Mouse (Mus musculus) erythroblast, embryonic 14.5 days (primary cell): ENCODE measurements around the gene Nfx1. TPM values are rescaled to one million over a fixed set of nuclear protein-coding genes. Genes with fewer than 3 reads are reported as not detected.
"Not testable (repeated sequence)": the region's sequence is repeated elsewhere in the genome, so short reads cannot be mapped to it uniquely, and the experiment has no call there.

Experiments
- H3K27me3 ChIP-seq: 2 replicates; pipeline ENCODE4 v1.6.1; 2012; ENCODE audit warnings: inconsistent platforms; ENCODE audit not compliant: control insufficient read depth
- H3K36me3 ChIP-seq: 2 replicates; pipeline ENCODE4 v1.6.1; 2012; ENCODE audit warnings: mild to moderate bottlenecking, inconsistent platforms; ENCODE audit not compliant: control insufficient read depth
- H3K4me1 ChIP-seq: 2 replicates; pipeline ENCODE4 v1.6.1; 2012; ENCODE audit warnings: inconsistent platforms; ENCODE audit not compliant: control insufficient read depth
- H3K4me3 ChIP-seq: replicated peaks from 2 replicates; pipeline ENCODE3; 2012; ENCODE audit warnings: moderate library complexity, mild to moderate bottlenecking, inconsistent platforms
- H3K9me3 ChIP-seq: 2 replicates; pipeline ENCODE4 v1.6.1; 2012; ENCODE audit warnings: low read length, inconsistent platforms, mixed read lengths; ENCODE audit not compliant: control insufficient read depth
- GATA1 ChIP-seq: IDR thresholded peaks from 2 replicates; pipeline ENCODE4 v1.6.1; 2012; ENCODE audit warnings: low read length, inconsistent platforms, mixed read lengths
- TAL1 ChIP-seq: IDR thresholded peaks from 3 replicates; pipeline ENCODE4 v1.6.1; 2012; ENCODE audit warnings: low read length, inconsistent platforms, mixed read lengths
- polyA plus RNA-seq: library from polyadenylated mRNA; stranded (reverse); fragments of >175 nt; gene quantifications from 2 replicates; pipeline ENCODE4 v1.2.3, GENCODE M21; 2012

Nfx1 gene
- 0.58 and 0.69 TPM in 2 replicates for polyA plus RNA-seq

DNA sequence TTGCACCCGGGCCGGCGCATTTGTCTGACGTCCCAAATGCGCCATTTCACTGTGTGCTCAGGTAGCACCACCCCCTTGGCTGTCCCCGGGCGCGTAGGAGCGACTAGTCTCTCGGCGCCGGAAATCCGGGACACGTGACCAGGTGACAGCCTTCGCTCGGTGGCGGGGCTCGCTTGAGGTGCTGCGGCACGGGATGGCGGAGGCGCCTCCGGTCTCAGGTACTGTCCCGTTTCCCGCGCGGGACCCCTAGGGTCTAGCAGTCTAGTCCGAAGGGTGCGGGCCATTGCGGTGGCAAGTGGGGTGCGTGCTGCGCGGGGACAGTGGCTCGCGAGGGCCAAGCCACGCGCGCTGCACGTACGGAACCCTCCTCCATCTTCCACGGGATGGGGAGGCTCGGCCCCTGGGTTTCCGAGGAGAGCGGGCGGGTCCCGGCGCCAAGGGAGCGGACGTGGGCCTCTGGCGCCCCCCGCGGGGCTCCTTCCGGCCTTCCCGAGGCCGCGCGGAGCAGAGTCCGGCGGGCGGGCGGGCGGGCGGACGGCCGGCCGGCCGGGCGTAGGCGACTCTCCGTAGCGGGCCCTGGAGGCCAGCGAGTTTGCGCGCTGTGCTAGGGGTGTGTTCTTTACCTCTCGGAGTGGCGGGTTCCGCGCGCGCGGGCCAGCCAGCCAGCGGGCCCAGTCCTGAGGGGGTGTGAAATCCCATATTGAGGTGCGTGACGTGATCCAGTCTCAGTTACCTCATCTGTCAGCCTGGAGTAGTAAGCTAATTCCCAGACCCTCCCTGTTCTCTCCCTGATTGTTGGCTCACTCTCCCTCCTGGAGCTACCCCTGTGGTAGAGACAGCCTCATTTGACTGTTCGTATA lies at the start of gene Nfx1:
TSS of gene Nfx1 (plus strand) at position 65 of the 860 bp plus-strand sequence.
- H3K36me3 ChIP-seq, result peaks cover 55% of the 10 kb centered on the region
- TF ChIP-seq TAL1 (no peak), GATA1 (no peak)
- no peaks in the 10 kb centered on the region for H3K27me3 ChIP-seq
- peak within 1 kb of the TSS; percentile 89 for H3K4me3 ChIP-seq
- peaks cover 41% of the 10 kb centered on the region for H3K4me1 ChIP-seq
- no peaks in the 10 kb centered on the region for H3K9me3 ChIP-seq

DNA sequence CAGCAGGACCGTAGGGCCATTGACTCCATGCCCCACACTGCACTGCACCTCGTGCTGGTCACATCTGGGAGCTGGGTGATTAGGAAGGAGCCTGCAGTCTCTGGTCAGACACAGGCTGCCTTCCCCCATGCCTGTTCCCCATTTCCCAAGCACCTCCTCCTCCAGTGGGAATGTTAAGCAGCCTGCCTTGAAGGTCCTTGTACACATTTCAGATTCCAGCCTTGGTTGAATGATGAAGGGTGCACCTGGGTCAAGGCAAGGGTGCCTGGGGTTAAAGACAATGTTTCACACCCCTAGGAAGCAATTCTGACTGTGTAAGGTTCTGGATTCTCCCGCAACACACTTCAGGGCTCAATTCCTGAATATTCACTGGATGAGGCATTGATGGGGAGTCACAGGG lies 49.4 kb upstream of the Nfx1 start:
- Histone ChIP-seq H3K27me3 (no peaks in the 10 kb centered on the region; the same call in 1 of the 2 replicates), H3K36me3 (no peaks in the 10 kb centered on the region), H3K4me1 (peaks cover 9% of the 10 kb centered on the region), H3K9me3 (peaks cover 4% of the 10 kb centered on the region), H3K4me3 (no peak overlapping the region)
- TF ChIP-seq TAL1 (no peak), GATA1 (no peak)

DNA sequence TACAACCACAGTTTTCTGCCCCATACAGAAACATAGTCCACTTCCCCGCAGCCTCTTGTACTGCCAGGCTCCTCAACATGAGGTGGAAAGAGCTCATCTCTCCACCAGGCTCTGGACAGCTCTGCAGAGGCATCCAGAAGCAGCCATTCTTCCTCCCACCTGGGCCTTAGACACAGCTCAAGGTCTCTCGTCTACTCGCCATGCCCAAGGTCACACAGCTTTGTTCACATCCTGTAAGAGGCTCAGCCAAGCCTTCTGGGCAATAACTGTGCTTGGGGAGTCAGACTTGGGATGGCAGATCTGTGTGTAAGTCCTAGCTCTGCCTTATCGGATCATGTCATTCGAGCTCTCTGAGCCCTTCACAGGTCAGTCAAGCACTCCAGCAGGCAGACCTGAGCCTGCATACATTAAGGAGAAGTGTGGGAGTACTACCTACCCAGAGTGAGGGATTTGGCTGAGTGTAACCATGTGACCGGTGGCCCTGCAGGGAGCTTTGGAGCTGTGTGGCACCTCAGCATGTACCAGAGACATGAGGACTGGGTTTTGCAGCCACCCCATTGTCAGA lies 47.5 kb upstream of the Nfx1 start:
- Histone ChIP-seq H3K36me3 (no peaks in the 10 kb centered on the region), H3K9me3 (no peaks in the 10 kb centered on the region), H3K4me3 (no peak overlapping the region), H3K27me3 (no peaks in the 10 kb centered on the region; the same call in 1 of the 2 replicates), H3K4me1 (peaks cover 9% of the 10 kb centered on the region)
- TF ChIP-seq TAL1 (no peak), GATA1 (no peak)

DNA sequence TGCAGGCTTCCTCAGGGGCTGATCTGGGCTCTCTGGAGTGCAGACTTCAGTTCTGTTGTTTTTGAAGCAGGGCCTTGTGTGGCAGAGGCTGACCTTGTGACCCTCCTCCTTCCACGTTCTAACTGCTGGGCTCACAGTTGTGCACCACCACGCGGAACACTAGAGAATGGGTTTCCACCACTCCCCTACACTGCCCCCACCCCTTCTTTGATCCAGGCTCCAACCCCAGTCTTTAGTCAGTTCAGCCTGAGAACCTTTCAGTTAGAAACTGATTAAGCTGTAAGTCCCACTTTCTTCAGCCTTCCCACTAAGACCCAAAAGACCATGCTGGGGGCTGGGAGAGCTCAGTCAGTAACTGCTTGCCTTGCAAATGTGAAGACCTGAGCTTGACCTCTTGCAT lies 45.1 kb upstream of the Nfx1 start:
- H3K9me3 ChIP-seq, result no peaks in the 10 kb centered on the region
- H3K4me1 ChIP-seq, result no peaks in the 10 kb centered on the region
- no peaks in the 10 kb centered on the region for H3K36me3 ChIP-seq
- TF ChIP-seq TAL1 (no peak), GATA1 (no peak)
- no peaks in the 10 kb centered on the region; the same call in 1 of the 2 replicates for H3K27me3 ChIP-seq
- no peak overlapping the region for H3K4me3 ChIP-seq

DNA sequence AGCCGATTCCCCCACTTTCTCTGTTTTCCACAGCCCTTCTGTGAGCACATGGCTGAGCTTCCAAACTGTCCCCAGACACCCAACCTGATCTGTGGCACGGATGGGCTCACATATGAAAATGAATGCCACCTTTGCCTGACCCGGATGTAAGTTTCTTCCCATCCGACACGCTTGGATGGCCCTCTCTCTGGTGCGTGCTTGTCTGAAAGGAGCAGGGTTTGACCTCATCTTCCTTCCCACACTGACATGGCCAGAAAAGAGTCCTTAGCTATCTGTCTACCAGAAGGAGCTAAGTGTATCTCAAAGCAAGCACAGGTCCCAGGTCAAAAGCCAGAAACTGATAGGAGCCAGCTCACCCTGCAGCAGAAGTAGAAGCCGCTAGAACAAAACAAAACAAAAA lies 41.7 kb upstream of the Nfx1 start:
- TF ChIP-seq GATA1 (no peak), TAL1 (no peak)
- H3K4me3 ChIP-seq, result no peak overlapping the region
- no peaks in the 10 kb centered on the region; the same call in 1 of the 2 replicates for H3K27me3 ChIP-seq
- H3K36me3 ChIP-seq, result peaks cover 27% of the 10 kb centered on the region
- no peaks in the 10 kb centered on the region for H3K9me3 ChIP-seq
- H3K4me1 ChIP-seq, result peaks cover 7% of the 10 kb centered on the region

DNA sequence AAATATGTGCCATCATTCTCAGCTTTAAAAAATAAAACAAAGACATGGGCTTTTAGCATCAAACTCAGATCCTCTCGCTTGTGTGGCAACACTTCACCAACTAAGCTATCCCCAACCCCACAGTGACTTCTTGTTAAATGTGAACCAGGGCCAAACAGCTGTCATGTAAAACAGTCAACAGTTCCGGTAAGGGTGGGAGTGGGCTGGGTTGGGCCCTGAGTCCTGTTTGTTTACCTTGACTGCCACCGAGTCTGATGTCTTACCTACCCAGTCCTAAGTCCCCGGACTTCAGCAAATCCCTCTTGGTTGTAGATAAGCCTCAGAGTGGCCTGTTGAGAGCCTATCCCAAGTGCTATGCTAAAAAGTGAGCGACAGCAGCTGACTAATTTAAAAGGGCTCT lies 37.0 kb upstream of the Nfx1 start:
- Histone ChIP-seq H3K27me3 (no peaks in the 10 kb centered on the region; the same call in 1 of the 2 replicates), H3K9me3 (peaks cover 9% of the 10 kb centered on the region), H3K4me1 (peaks cover 25% of the 10 kb centered on the region), H3K4me3 (no peak overlapping the region), H3K36me3 (peaks cover 72% of the 10 kb centered on the region)
- no peak for TF ChIP-seq GATA1
- no peak for TF ChIP-seq TAL1

DNA sequence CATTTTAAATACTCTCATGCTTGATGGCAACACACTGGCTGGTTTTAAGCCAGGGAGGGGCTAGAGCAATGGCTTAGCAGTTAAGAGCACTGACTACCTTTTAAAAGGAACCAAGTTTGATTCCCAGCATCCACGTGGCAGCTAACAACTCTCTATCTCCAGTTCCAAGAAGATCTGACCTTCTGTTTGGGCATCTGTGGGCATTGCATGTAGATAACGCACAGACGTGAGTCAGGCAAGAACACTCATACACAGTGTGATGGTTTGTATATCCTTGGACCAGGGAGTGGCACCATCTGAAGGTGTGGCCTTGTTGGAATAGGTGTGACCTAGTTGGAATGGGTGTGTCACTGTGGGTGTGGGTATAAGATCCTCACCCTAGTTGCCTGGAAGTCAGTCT lies 36.3 kb upstream of the Nfx1 start:
- Histone ChIP-seq H3K4me1 (peaks cover 25% of the 10 kb centered on the region), H3K36me3 (peaks cover 79% of the 10 kb centered on the region), H3K9me3 (peaks cover 11% of the 10 kb centered on the region)
- H3K4me3 ChIP-seq, H3K27me3 ChIP-seq: not testable (repeated sequence)

DNA sequence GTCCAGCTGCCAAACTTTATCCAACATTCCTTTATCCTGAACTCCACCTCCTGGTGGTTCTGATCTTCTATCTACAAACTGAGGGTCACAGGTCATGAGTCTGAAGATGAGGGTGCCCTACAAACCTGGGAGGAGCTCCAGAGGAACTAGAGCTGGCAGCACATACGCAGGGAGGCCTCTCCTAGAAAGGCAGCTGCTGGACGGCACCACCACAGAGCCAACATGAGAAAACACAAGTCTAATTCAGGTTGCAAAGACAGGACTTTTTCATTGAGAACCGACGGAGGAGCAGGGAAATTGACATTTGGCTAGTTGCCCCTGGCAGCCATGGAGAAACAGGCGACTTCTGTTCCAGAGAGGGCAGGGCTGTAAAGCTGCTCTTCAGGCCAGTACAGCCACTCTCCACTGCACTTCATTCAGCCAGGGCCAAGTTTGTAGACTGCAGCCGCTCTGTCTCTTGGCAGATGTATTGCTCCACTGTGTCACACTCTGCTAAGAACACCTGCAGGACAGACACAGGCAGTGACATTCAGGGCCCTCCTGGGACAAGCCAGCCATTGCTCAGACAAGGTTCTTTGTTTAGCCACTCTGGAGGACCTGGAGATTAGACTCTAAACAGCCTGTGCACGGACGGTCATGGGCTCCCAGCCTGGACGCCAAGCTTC lies 34.4 kb upstream of the Nfx1 start:
- no peak overlapping the region for H3K4me3 ChIP-seq
- H3K27me3 ChIP-seq, result no peaks in the 10 kb centered on the region; the same call in 1 of the 2 replicates
- H3K4me1 ChIP-seq, result peaks cover 25% of the 10 kb centered on the region
- TF ChIP-seq TAL1, result no peak
- TF ChIP-seq GATA1, result no peak
- peaks cover 97% of the 10 kb centered on the region for H3K36me3 ChIP-seq
- H3K9me3 ChIP-seq, result peaks cover 20% of the 10 kb centered on the region

DNA sequence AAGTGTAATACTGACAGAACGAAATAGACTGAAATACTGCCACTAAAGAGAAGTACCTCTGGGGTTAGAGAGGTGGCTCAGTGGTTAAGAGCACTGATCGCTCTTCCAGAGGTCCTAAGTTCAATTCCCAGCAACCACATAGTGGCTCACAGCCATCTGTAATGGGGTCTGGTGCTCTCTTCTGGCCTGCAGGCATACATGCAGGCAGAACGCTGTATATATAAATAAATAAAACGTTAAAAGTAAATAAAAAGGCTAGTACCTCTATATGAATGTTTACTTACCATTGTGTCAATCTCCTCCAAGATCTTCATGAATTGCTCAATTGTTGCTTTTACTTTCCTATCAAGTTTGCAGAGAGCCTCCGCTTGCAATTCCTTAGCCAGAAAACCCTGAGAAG lies 31.9 kb upstream of the Nfx1 start:
- TF ChIP-seq GATA1, result no peak
- TF ChIP-seq TAL1, result no peak

More for the DNA sequence above, 31.9 kb upstream of the Nfx1 start:
- no peak overlapping the region for H3K4me3 ChIP-seq
- peaks cover 99% of the 10 kb centered on the region for H3K36me3 ChIP-seq
- no peaks in the 10 kb centered on the region; the same call in 1 of the 2 replicates for H3K27me3 ChIP-seq
- peaks cover 42% of the 10 kb centered on the region for H3K4me1 ChIP-seq
- H3K9me3 ChIP-seq, result peaks cover 20% of the 10 kb centered on the region
